Mouse (Mus musculus) frontal cortex, postnatal 25 days (tissue): ENCODE data around the gene Psen2.

Source experiments
- DNase-seq, 2 experiments: peaks; one replicate each; pipeline ENCODE4 v3.0.0; 2022; ENCODE audit warnings: low spot score in 2 of 2

Psen2 gene

DNA sequence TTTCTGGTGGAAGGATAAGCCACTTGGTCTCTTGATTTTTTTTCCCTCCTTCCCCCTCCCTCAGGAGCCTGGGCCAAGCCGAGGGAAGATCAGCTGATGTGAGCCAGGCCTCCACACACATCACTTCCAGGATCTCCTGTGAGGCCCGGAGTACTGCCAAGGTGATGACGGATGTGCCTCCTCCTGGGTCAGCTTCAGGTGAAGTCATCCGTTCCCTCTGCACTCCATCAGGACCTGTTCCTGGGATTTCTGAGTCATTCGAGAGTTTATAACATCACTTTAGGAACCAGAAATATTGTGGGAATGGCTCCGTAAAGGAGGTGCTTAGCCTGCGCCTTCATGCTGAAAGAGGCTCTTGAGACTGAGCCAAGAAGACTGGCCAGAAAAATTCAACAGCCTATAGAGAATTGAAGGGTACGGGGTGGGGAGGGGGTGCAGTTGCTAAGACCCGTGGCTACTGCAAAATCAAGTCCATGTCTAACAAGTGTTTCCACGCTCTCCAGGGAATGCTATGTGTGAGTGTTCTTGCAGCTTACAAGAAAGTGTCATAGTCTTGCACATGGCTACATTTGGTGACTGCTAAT is 11.6 kb upstream of the Psen2 start:
- no peak for DNase-seq

DNA sequence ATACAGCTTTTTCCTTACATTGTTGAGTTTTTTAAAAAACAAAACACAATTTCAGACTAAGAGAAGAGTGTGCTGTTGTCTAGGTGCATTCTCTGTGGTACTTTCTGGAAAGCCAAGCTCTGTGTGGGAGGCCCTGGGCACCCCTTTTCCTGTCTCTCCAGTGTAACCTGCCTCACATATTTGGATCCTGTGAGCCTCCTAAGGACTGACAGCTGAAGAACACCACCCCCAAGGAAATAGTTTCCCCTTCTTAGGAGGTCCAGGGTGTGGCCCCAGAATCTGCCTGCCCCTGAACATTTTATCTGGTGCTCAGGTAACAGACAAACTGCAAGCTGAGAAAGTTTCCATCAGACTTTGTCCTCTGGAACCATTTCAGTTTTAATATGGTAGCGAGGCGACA is 5.8 kb upstream of the Psen2 start:
- DNase-seq, result no peak

DNA sequence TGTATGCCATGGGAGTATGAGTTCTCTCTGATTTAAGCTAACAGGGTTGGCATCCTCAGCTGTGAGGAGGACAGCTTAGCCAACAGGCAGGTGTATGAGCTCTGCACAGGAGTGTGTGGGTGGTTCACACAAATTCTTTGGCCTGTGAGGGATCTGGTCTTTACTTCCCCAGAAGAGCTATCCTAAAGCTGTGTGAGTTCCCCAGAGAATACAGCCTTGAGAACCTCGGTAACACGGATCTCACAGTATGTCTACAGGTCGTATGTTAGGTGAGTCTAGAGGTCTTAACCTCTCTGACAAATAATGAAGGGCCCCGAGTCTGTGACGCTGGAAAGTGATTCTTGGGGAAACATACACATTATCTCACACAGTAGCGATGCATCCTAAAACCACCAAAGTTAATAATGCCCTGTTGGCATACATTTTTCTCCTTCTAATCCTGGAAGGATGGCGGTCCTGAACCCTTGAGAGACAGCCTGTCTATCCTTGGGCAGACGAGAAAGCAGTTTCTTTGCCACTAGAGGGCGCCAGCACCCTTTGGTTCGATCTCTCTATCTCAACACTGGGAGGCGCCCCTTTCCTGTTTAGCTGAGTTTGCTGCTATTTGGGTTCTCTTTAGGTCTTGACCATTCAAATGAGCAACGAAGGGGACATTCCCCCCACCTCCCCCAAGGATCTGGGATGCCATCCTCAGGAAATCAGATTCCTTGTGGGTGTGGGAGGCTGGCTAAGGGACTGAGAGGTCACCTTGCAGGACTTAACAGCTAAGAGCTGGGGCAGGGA is 5.2 kb upstream of the Psen2 start:
- peak; percentile 92 to 93 for DNase-seq

DNA sequence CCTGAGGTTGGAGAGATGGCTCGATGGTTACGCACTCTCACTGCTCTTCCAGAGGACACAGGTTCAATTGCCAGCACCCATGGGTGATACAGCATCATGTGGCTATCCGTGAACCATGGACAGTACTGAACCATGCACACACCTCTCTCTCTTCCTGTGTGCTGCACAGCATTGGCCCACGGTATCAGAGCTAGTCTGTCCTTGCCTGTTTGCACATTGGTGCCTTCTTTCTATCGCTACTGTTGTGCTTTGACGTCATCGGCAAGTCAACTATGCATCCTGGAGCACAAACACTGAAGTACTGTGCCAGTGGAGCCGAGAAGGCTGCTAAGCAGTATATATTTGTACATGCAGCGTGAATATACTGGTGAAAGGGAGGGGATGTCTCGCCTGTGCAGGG is 3.9 kb upstream of the Psen2 start:
- no peak for DNase-seq

DNA sequence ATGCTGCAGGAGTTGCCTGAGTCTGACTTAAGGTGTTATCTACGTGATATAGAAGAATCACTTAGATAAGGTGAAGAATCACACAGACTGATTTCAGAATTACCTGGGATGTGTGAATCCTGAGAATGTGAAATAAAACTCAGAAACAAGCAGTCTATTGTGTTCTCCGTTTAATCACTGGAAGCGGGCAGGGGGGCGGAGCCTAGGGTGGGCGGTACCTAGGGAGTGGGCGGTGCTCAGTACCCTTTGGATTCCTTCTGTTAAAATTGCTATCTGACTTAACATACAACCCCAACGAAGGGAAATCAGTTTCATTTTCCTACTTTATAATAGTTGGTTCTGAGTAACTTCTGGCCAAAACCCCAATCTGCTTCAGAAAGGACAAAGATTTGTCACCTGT is 2.2 kb upstream of the Psen2 start:
- DNase-seq, result no peak

DNA sequence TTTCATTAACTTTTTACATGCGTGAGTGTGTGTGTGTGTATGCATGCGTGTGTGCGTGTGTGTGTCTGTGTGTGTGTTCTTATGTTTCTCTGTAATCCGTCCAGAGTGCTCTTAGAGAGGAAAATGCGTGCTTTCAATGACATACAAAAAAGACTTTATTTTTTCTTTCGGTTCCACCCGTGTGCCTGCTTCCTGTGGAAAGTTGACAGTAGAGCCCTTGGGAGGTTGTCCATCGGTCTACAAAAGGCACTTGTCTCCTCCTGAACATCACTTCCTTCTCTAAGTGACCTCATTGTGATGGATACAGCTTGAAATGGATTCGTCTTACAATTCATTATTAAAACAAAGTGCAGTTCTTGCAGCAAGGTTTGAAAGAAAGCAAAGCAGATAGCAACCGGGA is 1.6 kb upstream of the Psen2 start:
- DNase-seq, result no peak

DNA sequence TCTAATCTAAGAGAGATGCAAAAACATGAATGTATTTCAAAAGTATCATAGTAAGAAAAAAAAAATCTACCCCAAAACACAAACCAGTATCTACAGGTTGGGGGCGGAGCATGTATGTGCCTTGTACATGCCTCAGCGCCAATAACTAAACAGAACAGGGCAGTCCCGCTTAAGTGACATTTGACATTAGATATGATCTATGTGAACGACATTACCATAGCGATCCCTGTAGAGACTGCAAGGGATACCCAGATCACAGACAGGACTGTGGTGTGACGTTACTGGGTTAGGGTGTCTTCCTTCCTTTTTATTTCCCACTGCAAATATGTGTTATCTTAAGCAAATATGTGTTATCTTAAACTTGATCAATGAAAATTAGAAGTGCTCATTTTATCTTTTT is 1.2 kb upstream of the Psen2 start:
- DNase-seq, result no peak

DNA sequence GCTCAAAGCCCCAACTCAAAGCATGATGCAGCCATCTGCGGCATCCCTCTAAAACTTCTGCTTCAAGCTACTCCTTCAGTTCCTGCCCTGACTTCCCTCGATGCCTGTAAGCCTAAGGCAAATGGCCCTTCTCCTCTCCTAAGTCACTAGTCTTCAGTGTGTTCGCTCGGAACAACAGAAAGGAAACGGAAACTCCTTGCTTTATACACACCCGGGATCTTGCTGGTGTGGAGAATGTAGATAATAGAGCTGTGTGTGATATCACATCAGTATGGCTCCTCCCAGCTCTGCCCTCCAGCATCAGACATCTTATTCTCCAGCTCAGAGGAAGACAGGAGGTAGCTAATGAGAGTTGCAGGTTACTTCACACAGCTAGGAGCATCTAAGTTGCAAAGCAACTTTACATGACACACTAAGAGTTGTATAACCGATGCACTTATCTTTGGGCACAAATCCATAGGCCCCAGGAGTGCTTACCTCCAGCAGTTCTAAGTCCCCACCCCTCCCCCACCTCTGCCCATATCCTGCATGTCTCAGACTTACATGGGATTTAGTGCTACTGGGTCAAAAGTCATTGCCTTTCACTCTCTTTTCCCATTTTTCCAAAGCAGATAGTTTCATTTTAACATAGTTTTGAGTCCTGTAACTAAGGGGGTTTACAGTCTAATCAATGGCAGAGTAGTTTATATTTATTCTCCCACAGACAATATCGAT is 1.2 kb downstream of the Psen2 start:
- no peak for DNase-seq

DNA sequence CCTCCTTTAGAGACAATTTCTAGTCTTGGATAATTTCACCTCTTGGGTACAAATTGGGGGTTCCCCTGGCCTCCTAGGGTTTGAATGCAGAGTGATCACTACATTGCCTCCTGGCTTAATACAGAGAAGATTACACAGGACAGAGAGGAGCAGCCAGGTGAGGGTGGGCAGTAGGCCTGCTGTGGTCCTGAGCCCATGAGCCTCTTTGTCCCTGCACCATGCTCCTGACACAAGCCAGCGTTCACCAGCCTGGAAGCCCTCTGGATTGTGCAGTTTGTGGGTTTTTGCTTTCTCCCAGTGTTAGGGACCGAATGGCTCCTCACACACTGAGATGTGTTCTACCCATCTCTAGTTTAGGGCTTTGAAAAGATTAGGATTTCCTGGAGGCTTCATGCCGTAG is 1.8 kb downstream of the Psen2 start:
- DNase-seq, result no peak

DNA sequence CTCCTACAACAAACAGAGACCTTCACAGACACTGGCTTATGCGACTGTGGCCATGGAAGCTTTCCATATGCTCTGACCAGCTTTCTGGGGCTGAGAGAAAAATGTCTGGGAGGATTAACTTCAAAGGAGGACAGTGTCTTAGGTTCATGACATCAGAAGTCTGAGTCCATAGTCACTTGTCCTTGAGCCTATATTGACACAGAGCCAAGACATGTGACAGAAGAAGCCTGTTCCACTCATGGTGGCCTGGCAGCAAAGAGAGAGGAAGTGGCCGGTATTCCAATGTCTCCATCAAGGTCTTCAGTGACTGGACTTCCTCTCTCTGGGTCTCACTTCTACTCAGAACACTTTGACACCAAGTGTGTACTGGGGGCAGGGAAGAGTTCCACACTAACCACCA is 2.4 kb downstream of the Psen2 start:
- DNase-seq, result no peak

DNA sequence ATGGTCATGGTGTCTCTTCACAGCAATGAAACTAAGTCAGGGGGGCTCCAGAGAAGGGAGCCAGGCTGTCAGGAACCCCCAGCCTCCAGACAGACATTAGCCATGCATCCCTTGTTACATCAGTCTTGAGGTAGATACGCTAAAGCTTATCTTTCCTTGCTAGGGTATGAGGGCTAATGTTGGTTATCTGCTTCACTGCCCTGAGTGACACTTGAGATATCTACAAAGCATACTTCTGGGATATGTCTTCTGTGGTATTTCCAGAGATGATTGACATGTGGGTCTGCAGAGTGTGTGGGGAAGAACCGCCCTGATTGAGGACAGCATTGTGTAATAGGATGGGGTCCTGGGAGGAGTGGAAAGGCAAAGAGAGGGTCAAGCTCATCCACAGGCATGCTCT is 3.5 kb downstream of the Psen2 start:
- no peak for DNase-seq

DNA sequence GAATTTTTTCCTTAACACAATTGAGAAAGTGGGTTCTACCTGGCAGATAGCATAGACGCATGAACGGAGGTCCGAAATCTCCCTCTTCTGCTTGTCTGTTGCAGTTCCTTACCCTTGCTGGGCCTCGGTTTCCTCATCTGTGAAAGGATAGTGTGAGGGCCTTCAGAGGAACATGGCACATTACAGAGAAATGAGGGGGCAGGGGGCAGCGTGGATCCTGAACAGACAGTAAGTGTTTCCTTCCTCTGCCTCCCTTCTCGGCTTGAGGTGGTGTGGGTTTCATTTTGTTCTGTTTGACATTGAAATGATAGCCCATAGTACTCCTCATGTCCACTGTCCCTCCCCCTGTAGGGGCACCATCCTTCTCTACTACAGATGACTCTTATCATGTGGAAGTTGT is 5.8 kb downstream of the Psen2 start:
- no peak for DNase-seq

DNA sequence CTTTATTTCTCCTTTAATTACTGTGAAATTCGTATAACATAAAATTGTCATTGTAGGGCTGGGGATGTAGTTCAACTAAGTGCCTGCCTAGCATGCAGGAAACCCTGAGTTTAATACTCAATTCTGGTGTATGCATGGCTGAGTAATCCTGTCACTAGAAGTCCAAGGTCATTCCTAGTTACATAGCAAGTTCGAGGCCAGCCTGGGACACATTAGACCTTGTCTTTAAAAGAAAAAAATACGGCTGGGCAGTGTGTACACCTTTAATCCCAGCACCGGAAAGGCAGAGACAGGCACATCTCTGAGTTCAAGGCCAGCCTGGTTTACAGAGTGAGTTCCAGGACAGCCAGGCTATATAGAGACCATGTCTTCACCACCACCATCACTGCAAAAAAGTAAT is 6.4 kb downstream of the Psen2 start:
- DNase-seq, result no peak

DNA sequence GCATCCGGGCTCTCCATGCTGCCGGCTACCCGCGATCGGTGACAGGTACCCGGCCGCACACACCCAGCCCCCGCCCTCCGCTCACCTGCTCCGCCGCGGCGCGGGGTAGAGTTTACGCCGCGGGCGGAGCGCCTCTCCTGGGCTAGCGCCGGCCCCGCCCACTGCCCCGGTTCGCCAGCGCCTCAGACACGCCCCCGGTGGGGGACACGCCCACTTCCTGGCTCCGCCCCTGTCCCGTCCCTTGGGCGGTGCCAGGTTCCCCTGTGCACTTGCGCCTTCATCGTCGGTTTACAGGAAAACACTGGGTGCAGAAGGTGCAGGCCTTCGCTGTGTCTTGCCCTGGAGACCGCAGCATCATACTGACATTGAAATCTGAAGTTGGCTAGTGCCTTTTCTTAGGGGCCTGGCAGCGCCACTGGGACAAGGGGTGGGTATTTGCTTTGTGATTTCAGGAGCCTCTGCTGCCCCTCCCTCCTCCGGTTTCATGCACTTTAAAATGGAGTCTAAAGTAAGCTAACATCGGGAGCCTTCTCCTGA is 7.0 kb downstream of the Psen2 start:
- peak; percentile 85 to 90 for DNase-seq

DNA sequence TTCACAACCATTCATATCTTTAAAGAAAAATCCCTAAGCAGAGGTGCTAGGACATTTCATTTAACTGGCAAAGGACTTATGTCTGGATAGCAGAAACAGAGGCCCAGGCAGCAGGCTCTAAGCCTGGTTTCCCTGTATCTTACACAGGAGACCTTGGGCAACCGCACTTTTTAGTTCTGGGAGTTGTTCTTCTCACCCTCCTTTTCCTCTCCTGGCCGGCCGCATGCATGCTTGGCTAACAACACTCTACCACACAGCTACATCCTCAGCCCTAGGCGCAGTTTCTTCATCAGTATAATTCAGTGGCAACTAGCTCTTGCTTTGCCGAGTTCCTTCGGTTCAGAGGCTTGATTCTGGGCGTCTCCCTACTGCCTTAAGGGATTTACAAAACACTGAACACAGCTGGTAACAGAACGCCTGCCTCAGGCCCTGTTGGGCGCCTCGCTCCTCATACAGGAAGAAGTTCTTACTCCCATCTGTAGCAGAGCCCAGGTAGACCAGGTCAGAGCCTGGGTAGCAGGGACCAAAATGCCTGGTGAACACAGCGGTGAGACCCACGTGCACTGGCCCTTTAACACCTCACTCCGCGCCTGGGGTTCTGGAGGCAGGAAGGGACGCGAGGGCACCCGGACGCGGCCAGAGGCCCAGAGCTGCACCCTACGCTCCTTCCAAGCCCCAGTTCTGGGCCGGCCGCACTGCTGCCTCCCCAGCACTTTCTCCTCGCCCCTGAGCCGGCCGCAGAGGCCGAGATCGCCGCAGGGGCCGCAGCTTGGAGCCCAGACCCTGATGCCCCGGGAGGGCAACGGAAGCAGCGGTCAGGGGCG is 7.7 kb downstream of the Psen2 start:
- DNase-seq, result peak; percentile 26 to 31

DNA sequence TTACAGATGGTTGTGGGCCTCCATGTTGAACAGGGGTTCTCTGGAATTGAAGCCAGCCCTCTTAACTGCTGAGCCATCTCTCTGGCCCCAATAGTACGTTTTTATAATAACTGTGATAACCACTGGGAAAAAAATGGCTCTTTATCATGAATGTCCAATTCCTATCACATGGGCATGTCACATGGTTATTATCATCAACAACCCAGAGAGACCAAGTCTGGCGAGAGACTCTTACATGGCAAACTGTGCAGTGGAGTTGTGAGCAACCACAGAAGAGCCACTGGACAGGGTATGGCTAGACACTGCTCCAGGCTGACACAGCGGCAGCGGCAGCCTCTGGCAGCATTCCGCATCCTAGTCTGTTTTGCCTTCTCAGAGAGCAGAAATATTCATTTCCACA is 8.9 kb downstream of the Psen2 start:
- DNase-seq, result no peak

DNA sequence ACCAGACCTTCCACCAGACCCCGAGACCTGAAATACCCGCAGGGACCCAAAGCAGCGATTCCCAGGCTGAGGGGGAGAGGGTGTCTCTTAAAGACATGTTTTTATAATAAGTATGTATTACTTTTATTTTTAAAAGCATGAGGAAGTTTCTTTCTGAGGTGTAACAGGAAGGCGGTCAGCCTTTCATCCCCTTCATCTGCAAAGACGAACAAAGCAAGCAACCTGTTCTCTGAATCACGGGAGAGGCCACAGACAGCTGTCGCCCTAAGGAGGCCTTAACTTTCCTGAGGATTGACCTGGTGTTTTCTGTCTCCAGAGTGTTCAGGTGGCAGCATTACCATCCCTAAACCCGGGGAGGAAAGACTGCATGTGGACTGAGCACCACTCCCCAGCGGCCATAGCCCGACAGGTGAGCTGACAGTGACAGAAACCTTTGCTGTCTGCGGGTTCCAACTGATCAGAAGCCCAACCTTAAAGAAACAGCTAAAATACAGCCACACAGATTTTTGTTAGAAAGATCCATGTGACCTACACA is 10.5 kb downstream of the Psen2 start:
- no peak for DNase-seq

DNA sequence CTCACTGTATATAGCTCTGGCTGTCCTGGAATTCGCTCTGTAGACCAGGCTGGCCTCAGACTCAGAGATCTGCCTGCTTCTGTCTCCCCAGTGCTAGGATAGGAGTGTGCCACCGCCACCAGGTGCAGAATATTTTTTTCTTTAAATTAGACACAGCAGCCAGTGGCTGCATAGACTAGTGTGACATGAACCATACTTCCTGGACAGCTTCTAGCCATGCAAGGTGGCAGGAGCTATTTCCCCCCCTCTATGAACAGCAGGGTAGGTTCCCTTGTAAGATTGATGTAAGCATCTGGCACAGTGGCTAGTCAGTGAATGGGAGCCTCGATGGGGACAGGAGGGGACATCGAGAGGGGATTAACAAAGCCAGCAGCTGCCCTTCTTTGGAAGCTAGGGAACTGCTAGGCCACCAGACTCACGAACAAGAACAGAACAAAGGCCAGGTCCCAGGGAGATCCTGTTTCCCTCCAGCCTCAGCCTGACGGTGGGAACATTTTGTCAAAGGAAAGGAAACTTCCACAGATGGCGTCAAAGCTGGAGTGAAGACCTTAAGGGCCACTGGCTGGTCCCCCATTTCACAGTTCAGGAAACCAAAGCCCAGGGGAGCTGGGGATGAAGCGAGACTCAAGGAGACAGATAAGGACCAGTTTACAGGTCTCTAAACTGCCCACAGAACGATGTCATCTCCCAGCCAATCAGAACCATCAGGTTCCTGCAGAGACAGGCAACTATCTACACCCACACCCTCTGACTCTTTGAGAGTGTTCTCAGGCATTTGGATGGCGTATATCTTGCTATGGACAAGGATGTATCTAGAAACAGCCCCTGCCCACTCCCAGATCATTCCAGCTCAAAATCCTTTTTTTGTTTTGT is 11.8 kb downstream of the Psen2 start:
- no peak for DNase-seq

DNA sequence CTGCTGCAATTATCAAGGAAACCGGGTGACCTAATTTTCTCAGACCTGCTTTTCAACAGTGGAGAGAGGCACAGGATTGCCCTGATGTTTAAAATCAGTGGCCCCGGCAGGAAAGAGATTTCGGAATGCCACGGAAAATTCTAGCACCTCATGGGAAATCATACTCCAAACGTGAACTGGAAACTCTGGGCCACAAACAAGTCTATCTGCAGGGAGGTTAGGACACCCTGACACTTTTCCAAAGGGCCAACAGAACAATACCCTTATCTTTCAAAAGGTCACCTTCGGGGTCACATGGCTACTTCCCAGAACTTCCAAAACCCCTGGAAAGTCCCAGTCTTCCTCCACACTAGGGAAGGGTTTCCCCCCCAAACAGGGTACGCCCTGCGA is 12.8 kb downstream of the Psen2 start:
- no peak for DNase-seq

DNA sequence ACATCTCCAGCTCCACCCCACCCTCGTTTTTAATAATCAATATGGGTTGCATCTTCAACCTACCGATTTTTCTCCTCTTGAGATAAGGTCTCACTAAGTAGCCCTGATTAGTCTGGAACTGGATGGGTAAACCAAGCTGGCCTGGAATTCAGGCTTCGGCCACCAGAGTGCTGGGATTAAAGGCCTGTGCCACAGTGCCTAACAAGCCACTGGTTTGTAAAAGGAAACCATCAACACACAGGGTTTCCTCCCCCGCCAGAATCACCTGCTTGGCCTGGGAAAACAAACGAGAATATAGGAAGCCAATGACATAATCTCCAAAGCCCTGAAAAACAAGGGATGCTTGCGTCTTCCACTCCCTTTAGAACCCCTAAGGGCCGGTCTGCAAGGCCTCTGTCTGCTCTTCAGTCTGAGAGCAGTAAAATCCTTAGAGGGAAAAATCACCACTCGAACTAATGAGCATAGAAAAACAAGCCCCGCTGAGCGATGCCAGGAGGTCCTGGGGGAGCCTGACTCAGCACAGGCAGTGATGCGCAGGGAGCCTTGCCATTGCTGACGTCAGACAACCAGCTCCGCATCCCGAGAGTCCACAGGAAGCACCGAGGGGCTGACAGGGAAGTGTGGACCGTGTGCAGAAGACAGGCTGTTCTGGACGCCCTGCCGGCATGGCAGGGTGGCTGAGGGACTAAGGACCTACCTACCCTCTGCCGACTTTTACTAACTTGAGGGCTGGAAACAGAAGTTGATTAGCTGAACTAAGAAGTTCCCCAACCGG is 13.4 kb downstream of the Psen2 start:
- no peak for DNase-seq
